8 mouse cellular contexts compared by ENCODE assay signal in genomic region chr2:114174651-114175484, GRCm38 (mm10). TPM values are rescaled to one million over a fixed set of nuclear protein-coding genes. Genes with fewer than 3 reads are reported as not detected.
DNase-seq lines count a peak whose midpoint lies in the region; ATAC-seq lines count a peak whose summit lies in the region.

No protein-coding gene starts in this region.

- under 1% methylated on average over 44 of the region's 44 CpGs for WGBS in heart, embryonic 13.5 days
- WGBS in liver, embryonic 12.5 days (ENCODE audit: insufficient replicate concordance), result under 1% methylated on average over 44 of the region's 44 CpGs
- WGBS in stomach, embryonic 15.5 days, result under 1% methylated on average over 44 of the region's 44 CpGs

- H3K36me3 ChIP-seq in heart, embryonic 13.5 days, result peaks cover 19% of the 10 kb centered on the region
- H3K36me3 ChIP-seq in liver, embryonic 12.5 days, result peaks cover 22% of the 10 kb centered on the region
- H3K36me3 ChIP-seq in stomach, embryonic 15.5 days, result no peaks in the 10 kb centered on the region; the same call in 1 of the 2 replicates

- H3K9me3 ChIP-seq in heart, embryonic 13.5 days, result no peaks in the 10 kb centered on the region
- no peaks in the 10 kb centered on the region for H3K9me3 ChIP-seq in liver, embryonic 12.5 days (replicated peaks)
- no peaks in the 10 kb centered on the region for H3K9me3 ChIP-seq in stomach, embryonic 15.5 days

- peak overlapping the region; percentile 95 for H3K9ac ChIP-seq in heart, embryonic 13.5 days
- H3K9ac ChIP-seq in liver, embryonic 12.5 days, result peak overlapping the region; percentile 84
- H3K9ac ChIP-seq in stomach, embryonic 15.5 days, result peak overlapping the region; percentile 76

- H3K4me1 ChIP-seq in brown adipose tissue, adult 24 weeks (ENCODE audit: control insufficient read depth, insufficient read depth, insufficient read length, low read length), result peaks cover 5% of the 10 kb centered on the region; the same call in 1 of the 2 replicates
- peaks cover 11% of the 10 kb centered on the region for H3K4me1 ChIP-seq in heart, embryonic 13.5 days
- peaks cover 22% of the 10 kb centered on the region for H3K4me1 ChIP-seq in liver, embryonic 12.5 days
- H3K4me1 ChIP-seq in stomach, embryonic 15.5 days, result peaks cover 8% of the 10 kb centered on the region; the same call in 1 of the 2 replicates

- peak; percentile 21 for DNase-seq in fat pad, adult 2 months (ENCODE audit: extremely low read depth, low read depth, low spot score)
- peak; percentile 86 for DNase-seq in kidney, postnatal 10 days
- peak; percentile 77 to 80 for DNase-seq in natural killer cell, adult 2 months (ENCODE audit: low spot score in 2 of 2)

- peak; percentile 98 for ATAC-seq in CD4-positive, CD25-positive, alpha-beta regulatory T cell, adult 4 months
- ATAC-seq in heart, embryonic 13.5 days (ENCODE audit: extremely low read depth, insufficient number of reproducible peaks, low FRiP score, low TSS enrichment), result peak; percentile 71
- peak; percentile 88 for ATAC-seq in liver, embryonic 12.5 days
- ATAC-seq in stomach, embryonic 15.5 days (ENCODE audit: insufficient read depth, low FRiP score, low read depth), result peak; percentile 95

- H3K4me3 ChIP-seq in brown adipose tissue, adult 24 weeks (ENCODE audit: insufficient read depth, low read depth, low read length), result peak overlapping the region; percentile 92
- H3K4me3 ChIP-seq in heart, embryonic 13.5 days, result peak overlapping the region; percentile 91
- peak overlapping the region; percentile 88 for H3K4me3 ChIP-seq in liver, embryonic 12.5 days
- peak overlapping the region; percentile 83 for H3K4me3 ChIP-seq in stomach, embryonic 15.5 days (replicated peaks)

- H3K27ac ChIP-seq in brown adipose tissue, adult 24 weeks (replicated peaks; ENCODE audit: low read depth, low read length), result 0 out of 2 replicates have a peak overlapping the region, but pooled peaks have one; percentile 20
- 0 out of 2 replicates have a peak overlapping the region, but pooled peaks have one; percentile 28 for H3K27ac ChIP-seq in heart, embryonic 13.5 days (replicated peaks)
- H3K27ac ChIP-seq in liver, embryonic 12.5 days, result peak overlapping the region; percentile 43
- H3K27ac ChIP-seq in stomach, embryonic 15.5 days, result no peak overlapping the region

- peak overlapping the region; percentile 94 for H3K4me2 ChIP-seq in heart, embryonic 13.5 days
- H3K4me2 ChIP-seq in liver, embryonic 12.5 days, result peak overlapping the region; percentile 83
- peak overlapping the region; percentile 73 for H3K4me2 ChIP-seq in stomach, embryonic 15.5 days

- 0 out of 2 replicates have a peak, but pooled peaks cover 4% of the 10 kb centered on the region for H3K27me3 ChIP-seq in heart, embryonic 13.5 days (replicated peaks)
- H3K27me3 ChIP-seq in liver, embryonic 12.5 days (replicated peaks), result no peaks in the 10 kb centered on the region
- no peaks in the 10 kb centered on the region for H3K27me3 ChIP-seq in stomach, embryonic 15.5 days (replicated peaks)

RNA-seq across cellular contexts. Expression of gene Aqr, which starts 12.0 kb away (rescaled TPM):
- polyA plus RNA-seq in CD4-positive, CD25-positive, alpha-beta regulatory T cell, adult 4 months (2017; shearing (Covaris generic)), result 10 to 100 TPM; 47.2 to 65.1 TPM
- 15.2 and 16.2 TPM in 2 replicates for polyA plus RNA-seq in brown adipose tissue, adult 24 weeks (2012; ENCODE audit: insufficient read depth, insufficient read length, missing spikeins)
- polyA plus RNA-seq in heart, embryonic 13.5 days (2015; fragmentation: Nextera tagmentation; extraction: Ambion mirVana), result 22.0 and 23.1 TPM in 2 replicates
- 36.2 and 37.4 TPM in 2 replicates for polyA plus RNA-seq in liver, embryonic 12.5 days (2016; fragmentation: Nextera tagmentation; extraction: Ambion mirVana)
- 39.4 TPM in 2 replicates for polyA plus RNA-seq in stomach, embryonic 15.5 days (2015; fragmentation: Nextera tagmentation; extraction: Ambion mirVana)

RNA-seq across cellular contexts. Expression of gene Zfp770, which starts 26.4 kb away (rescaled TPM):
- polyA plus RNA-seq in CD4-positive, CD25-positive, alpha-beta regulatory T cell, adult 4 months (2017; shearing (Covaris generic)), result 1 to 10 TPM; 2.5 to 3.2 TPM
- polyA plus RNA-seq in brown adipose tissue, adult 24 weeks (2012; ENCODE audit: insufficient read depth, insufficient read length, missing spikeins), result 7.6 and 7.7 TPM in 2 replicates
- polyA plus RNA-seq in heart, embryonic 13.5 days (2015; fragmentation: Nextera tagmentation; extraction: Ambion mirVana), result 2.3 and 3.1 TPM in 2 replicates
- polyA plus RNA-seq in liver, embryonic 12.5 days (2016; fragmentation: Nextera tagmentation; extraction: Ambion mirVana), result 1.8 and 2.1 TPM in 2 replicates
- polyA plus RNA-seq in stomach, embryonic 15.5 days (2015; fragmentation: Nextera tagmentation; extraction: Ambion mirVana), result 4.0 and 4.4 TPM in 2 replicates

Comparison
In these comparisons a context has a peak if more than half of its experiments do, and no peak if none do; other contexts are left out.
1. DNase-seq: peak in every context shown above with its lines; median percentile 86 in kidney, postnatal 10 days; 78 in natural killer cell, adult 2 months; 21 in fat pad, adult 2 months.